Mouse (Mus musculus) CH12.LX (cell line): Measurements from ENCODE around the gene Lrfn1. TPM values are rescaled to one million over a fixed set of nuclear protein-coding genes. Genes with fewer than 3 reads are reported as not detected.

ENCODE experiments used
- DNase-seq: peaks from one replicate; pipeline ENCODE4 v3.0.0-alpha.2; 2013; ENCODE audit errors: extremely low read depth
- H3K27ac ChIP-seq: 2 replicates; pipeline ENCODE4 v1.5.1; 2012; ENCODE audit warnings: low read depth, mild to moderate bottlenecking, control low read depth, moderate library complexity; ENCODE audit not compliant: insufficient read depth
- H3K27me3 ChIP-seq: replicated peaks from 2 replicates; pipeline ENCODE3; 2012; ENCODE audit warnings: inconsistent platforms
- H3K36me3 ChIP-seq, 2 experiments: replicated peaks in 1 of 2; 2 replicates each; pipeline versions ENCODE3 to v1.6.1; 2012; ENCODE audit warnings: inconsistent platforms in 1 of 2, low read length in 1 of 2, mild to moderate bottlenecking in 1 of 2, mixed read lengths in 1 of 2, moderate library complexity in 1 of 2; ENCODE audit not compliant: control insufficient read depth in 1 of 2, insufficient read depth in 1 of 2
- H3K4me1 ChIP-seq, 2 experiments: 2 replicates each; pipeline ENCODE4 v1.6.1; 2012; ENCODE audit warnings: inconsistent platforms in 1 of 2, moderate library complexity in 1 of 2; ENCODE audit not compliant: insufficient read depth in 2 of 2, control insufficient read depth in 1 of 2
- H3K4me2 ChIP-seq: 2 replicates; pipeline ENCODE4 v1.6.1; 2012; ENCODE audit warnings: low read depth, mild to moderate bottlenecking, control low read depth; ENCODE audit not compliant: poor library complexity, insufficient read depth, severe bottlenecking
- H3K4me3 ChIP-seq, 3 experiments: fragments of 150-350 bp in 1 of 3; sonication (generic) in 1 of 3; replicated peaks in 1 of 3; 2 replicates each; pipeline versions ENCODE3 to v1.5.1; 2011 to 2012; ENCODE audit warnings: low read depth in 2 of 3, low read length in 2 of 3, mild to moderate bottlenecking in 2 of 3, moderate library complexity in 2 of 3, control low read depth in 1 of 3, improper control_type of control experiment in 1 of 3, inconsistent platforms in 1 of 3, mixed read lengths in 1 of 3; ENCODE audit not compliant: poor library complexity in 1 of 3
- H3K79me2 ChIP-seq: replicated peaks from 2 replicates; pipeline ENCODE4 v1.6.1; 2012; ENCODE audit warnings: mild to moderate bottlenecking, moderate library complexity; ENCODE audit not compliant: control insufficient read depth, poor library complexity, insufficient read depth, severe bottlenecking; ENCODE audit errors: extremely low read depth
- H3K9ac ChIP-seq: 2 replicates; pipeline ENCODE4 v1.6.1; 2012; ENCODE audit warnings: low read depth, mild to moderate bottlenecking, control low read depth, moderate library complexity; ENCODE audit not compliant: insufficient read depth
- H3K9me3 ChIP-seq: replicated peaks from 2 replicates; pipeline ENCODE3; 2012; ENCODE audit warnings: low read length, inconsistent platforms, mixed read lengths
- BHLHE40 ChIP-seq: IDR thresholded peaks from 2 replicates; pipeline ENCODE4 v1.6.1; 2011; ENCODE audit warnings: mild to moderate bottlenecking, low read depth, low read length, improper control_type of control experiment
- CHD1 ChIP-seq: IDR thresholded peaks from 2 replicates; pipeline ENCODE4 v1.6.1; 2012; ENCODE audit warnings: low read depth, low read length, improper control_type of control experiment, inconsistent platforms
- CTCF ChIP-seq, 2 experiments: IDR thresholded peaks in 1 of 2; conservative IDR thresholded peaks in 1 of 2; 2 replicates each; pipeline ENCODE4 v1.5.1; 2011 to 2012; ENCODE audit warnings: low read depth in 2 of 2, low read length in 2 of 2, improper control_type of control experiment in 1 of 2, inconsistent platforms in 1 of 2, mild to moderate bottlenecking in 1 of 2, moderate library complexity in 1 of 2
- EP300 ChIP-seq: IDR thresholded peaks from 2 replicates; pipeline ENCODE4 v1.6.1; 2011; ENCODE audit warnings: low read length, improper control_type of control experiment
- ETS1 ChIP-seq: conservative IDR thresholded peaks from 2 replicates; pipeline ENCODE4 v1.6.1; 2012; ENCODE audit warnings: low read depth, mild to moderate bottlenecking, inconsistent platforms, low read length, improper control_type of control experiment, moderate library complexity
- GABPA ChIP-seq: IDR thresholded peaks from 2 replicates; pipeline ENCODE4 v1.6.1; 2012; ENCODE audit warnings: low read depth, low read length, improper control_type of control experiment, inconsistent platforms; ENCODE audit not compliant: insufficient replicate concordance
- HCFC1 ChIP-seq: IDR thresholded peaks from 2 replicates; pipeline ENCODE4 v1.6.1; 2012; ENCODE audit warnings: low read depth, mild to moderate bottlenecking, inconsistent platforms, low read length, improper control_type of control experiment
- IRF4 ChIP-seq: IDR thresholded peaks from 2 replicates; pipeline ENCODE4 v1.6.1; 2014; ENCODE audit warnings: low read depth, mild to moderate bottlenecking, inconsistent platforms, low read length, improper control_type of control experiment
- JUND ChIP-seq: conservative IDR thresholded peaks from 2 replicates; pipeline ENCODE4 v1.6.1; 2011; ENCODE audit warnings: low read depth, low read length, improper control_type of control experiment
- KAT2A ChIP-seq: IDR thresholded peaks from 2 replicates; pipeline ENCODE4 v1.6.1; 2012; ENCODE audit warnings: low read length, improper control_type of control experiment, inconsistent platforms; ENCODE audit not compliant: insufficient replicate concordance
- MAFK ChIP-seq: IDR thresholded peaks from 2 replicates; pipeline ENCODE4 v1.6.1; 2011; ENCODE audit warnings: low read length, improper control_type of control experiment; ENCODE audit not compliant: insufficient replicate concordance
- MAZ ChIP-seq: IDR thresholded peaks from 2 replicates; pipeline ENCODE4 v1.6.1; 2012; ENCODE audit warnings: low read depth, mild to moderate bottlenecking, inconsistent platforms, low read length, improper control_type of control experiment, moderate library complexity
- MEF2A ChIP-seq: IDR thresholded peaks from 2 replicates; pipeline ENCODE4 v1.6.1; 2014; ENCODE audit warnings: low read depth, mild to moderate bottlenecking, inconsistent platforms, low read length, improper control_type of control experiment, borderline replicate concordance
- MXI1 ChIP-seq: IDR thresholded peaks from 2 replicates; pipeline ENCODE4 v1.6.1; 2011; ENCODE audit warnings: mild to moderate bottlenecking, low read depth, low read length, improper control_type of control experiment
- MYC ChIP-seq: IDR thresholded peaks from 2 replicates; pipeline ENCODE4 v1.6.1; 2011; ENCODE audit warnings: low read depth, mild to moderate bottlenecking, improper control_type of control experiment, low read length
- NELFE ChIP-seq: IDR thresholded peaks from 2 replicates; pipeline ENCODE4 v1.6.1; 2011; ENCODE audit warnings: low read depth, low read length, improper control_type of control experiment
- NRF1 ChIP-seq: IDR thresholded peaks from 2 replicates; pipeline ENCODE4 v1.6.1; 2014; ENCODE audit warnings: low read depth, mild to moderate bottlenecking, inconsistent platforms, low read length, improper control_type of control experiment, moderate library complexity
- PAX5 ChIP-seq: IDR thresholded peaks from 2 replicates; pipeline ENCODE4 v1.6.1; 2012; ENCODE audit warnings: low read length, inconsistent platforms, mixed read lengths
- POLR2A ChIP-seq: IDR thresholded peaks from 2 replicates; pipeline ENCODE4 v1.6.1; 2011; ENCODE audit warnings: low read depth, mild to moderate bottlenecking, improper control_type of control experiment, low read length
- POLR2AphosphoS2 ChIP-seq: IDR thresholded peaks from 2 replicates; pipeline ENCODE4 v1.6.1; 2011; ENCODE audit warnings: low read depth, low read length, improper control_type of control experiment
- RAD21 ChIP-seq: IDR thresholded peaks from 2 replicates; pipeline ENCODE4 v1.6.1; 2011; ENCODE audit warnings: low read depth, mild to moderate bottlenecking, low read length, improper control_type of control experiment, moderate library complexity
- RCOR1 ChIP-seq: conservative IDR thresholded peaks from 2 replicates; pipeline ENCODE4 v1.6.1; 2012; ENCODE audit warnings: low read depth, mild to moderate bottlenecking, inconsistent platforms, low read length, improper control_type of control experiment
- SIN3A ChIP-seq: IDR thresholded peaks from 2 replicates; pipeline ENCODE4 v1.6.1; 2012; ENCODE audit warnings: low read length, improper control_type of control experiment, inconsistent platforms
- TBP ChIP-seq: conservative IDR thresholded peaks from 2 replicates; pipeline ENCODE4 v1.6.1; 2011; ENCODE audit warnings: low read depth, low read length, improper control_type of control experiment
- TCF12 ChIP-seq: IDR thresholded peaks from 2 replicates; pipeline ENCODE4 v1.6.1; 2014; ENCODE audit warnings: low read depth, mild to moderate bottlenecking, inconsistent platforms, low read length, improper control_type of control experiment
- UBTF ChIP-seq: IDR thresholded peaks from 2 replicates; pipeline ENCODE4 v1.6.1; 2012; ENCODE audit warnings: low read depth, mild to moderate bottlenecking, inconsistent platforms, low read length, improper control_type of control experiment, moderate library complexity
- USF1 ChIP-seq: IDR thresholded peaks from 2 replicates; pipeline ENCODE4 v1.6.1; 2014; ENCODE audit warnings: low read depth, mild to moderate bottlenecking, inconsistent platforms, low read length, improper control_type of control experiment
- USF2 ChIP-seq: conservative IDR thresholded peaks from 2 replicates; pipeline ENCODE4 v1.6.1; 2011; ENCODE audit warnings: low read depth, low read length, improper control_type of control experiment
- ZC3H11A ChIP-seq: IDR thresholded peaks from 2 replicates; pipeline ENCODE4 v1.6.1; 2012; ENCODE audit warnings: low read depth, mild to moderate bottlenecking, inconsistent platforms, low read length, improper control_type of control experiment
- ZKSCAN1 ChIP-seq: IDR thresholded peaks from 2 replicates; pipeline ENCODE4 v1.6.1; 2012; ENCODE audit warnings: low read depth, inconsistent platforms, low read length, improper control_type of control experiment, borderline replicate concordance
- ZMIZ1 ChIP-seq: IDR thresholded peaks from 2 replicates; pipeline ENCODE4 v1.6.1; 2012; ENCODE audit warnings: low read depth, mild to moderate bottlenecking, inconsistent platforms, low read length, improper control_type of control experiment
- ZNF384 ChIP-seq: IDR thresholded peaks from 2 replicates; pipeline ENCODE4 v1.6.1; 2012; ENCODE audit warnings: low read depth, low read length, improper control_type of control experiment, inconsistent platforms
- dilution Hi-C: fragments of 300-500 bp; cut with MboI; formaldehyde crosslinking; loops from 2 replicates; pipeline ENCODE4 v1.14.3; 2020; ENCODE audit warnings: low sequenced_read_pairs; ENCODE audit not compliant: extremely low pct_unique_long_range_greater_than_20kb, extremely low pct_ligation_motif_present
- in situ Hi-C: fragments of 300-500 bp; cut with MboI; formaldehyde crosslinking; loops from 3 replicates; pipeline ENCODE4 v1.14.3; 2019; ENCODE audit warnings: low sequenced_read_pairs, low pct_ligation_motif_present, low pct_unique_long_range_greater_than_20kb, mixed read lengths
- polyA plus RNA-seq: library from polyadenylated mRNA; unstranded; fragments of >175 nt; gene quantifications from 2 replicates; pipeline ENCODE4 v1.2.1, GENCODE M21; 2012; ENCODE audit warnings: low read depth; ENCODE audit not compliant: insufficient read length
- total RNA-seq, 2 experiments: library from RNA; depleted of rRNA; stranded (reverse); fragments of 300-350 nt in 1 of 2; fragments of >200 nt in 1 of 2; gene quantifications; 2 replicates each; pipeline ENCODE4 v1.2.3; 2012 to 2014

Gene Lrfn1
- total and polyA plus RNA-seq, 3 experiments, result 0.67 to 2.7 (median 0.99) TPM

GRCm38 (mm10) chr7:28419416-28419815 lies 32.4 kb upstream of the Lrfn1 start:
- peaks cover 13 to 19% of the 10 kb centered on the region in 2 experiments for H3K4me1 ChIP-seq
- peaks cover 4% of the 10 kb centered on the region for H3K9me3 ChIP-seq
- H3K9ac ChIP-seq, result no peak overlapping the region
- H3K4me2 ChIP-seq, result no peak overlapping the region
- no peak for DNase-seq
- no peak overlapping the region for H3K4me3 ChIP-seq
- no peaks in the 10 kb centered on the region for H3K27me3 ChIP-seq
- in situ Hi-C loops, result no loop called here
- dilution Hi-C loops, result no loop called here
- peaks cover 53 to 97% of the 10 kb centered on the region in 2 experiments for H3K36me3 ChIP-seq
- H3K27ac ChIP-seq, result no peak overlapping the region
- peaks cover 2% of the 10 kb centered on the region; the same call in 1 of the 2 replicates for H3K79me2 ChIP-seq
- TF ChIP-seq UBTF, result no peak
- TF ChIP-seq CHD1, result no peak
- TF ChIP-seq TBP, result no peak
- no peak for TF ChIP-seq RCOR1
- TF ChIP-seq ZKSCAN1, result no peak
- TF ChIP-seq ETS1, result no peak
- TF ChIP-seq BHLHE40, result no peak
- TF ChIP-seq IRF4, result no peak

- Histone ChIP-seq H3K27ac (peak overlapping the region; percentile 66), H3K4me1 (peaks cover 13 to 35% of the 10 kb centered on the region in 2 experiments), H3K4me2 (no peak overlapping the region), H3K36me3 (peaks cover 45 to 76% of the 10 kb centered on the region in 2 experiments), H3K27me3 (no peaks in the 10 kb centered on the region), H3K9me3 (peaks cover 1% of the 10 kb centered on the region), H3K4me3 (peak overlapping the region in 1 of 3 experiments; percentile 42), H3K9ac (no peak overlapping the region), H3K79me2 (peaks cover 16% of the 10 kb centered on the region)
- dilution Hi-C loops, result no loop called here
- in situ Hi-C loops, result no loop called here
- DNase-seq, result peak; percentile 28
- TF ChIP-seq MAFK, result peak; percentile 43; the same call in 1 of the 2 replicates
- TF ChIP-seq EP300, result peak; percentile 77
- TF ChIP-seq KAT2A, result no peak
- TF ChIP-seq BHLHE40, result peak; percentile 18; the same call in 1 of the 2 replicates
- TF ChIP-seq ZNF384, result no peak
- TF ChIP-seq USF1, result no peak
- TF ChIP-seq PAX5, result no peak
- TF ChIP-seq POLR2A, result no peak
- TF ChIP-seq CTCF (conservative IDR thresholded peaks at IDR 0.05 in 1 of 2, IDR thresholded peaks at IDR 0.05 in 1 of 2; ENCODE audit: low read depth in 2 of 2, low read length in 2 of 2), result no peak; a peak in 1 of 4 replicates
- no peak for TF ChIP-seq ZC3H11A
- no peak for TF ChIP-seq POLR2AphosphoS2
- peak; percentile 12 for TF ChIP-seq RAD21
- TF ChIP-seq TBP, result no peak
- no peak for TF ChIP-seq USF2
- peak; percentile 48; the same call in 1 of the 2 replicates for TF ChIP-seq MEF2A
- 0 out of 2 replicates have a peak, but pooled peaks have one; percentile 32 for TF ChIP-seq MXI1
- TF ChIP-seq JUND, result peak; percentile 84
- 0 out of 2 replicates have a peak, but pooled peaks have one; percentile 72 for TF ChIP-seq SIN3A
- no peak for TF ChIP-seq MYC
- no peak for TF ChIP-seq RCOR1
- no peak for TF ChIP-seq NELFE
- TF ChIP-seq HCFC1, result no peak; the same call in 1 of the 2 replicates
- TF ChIP-seq ZMIZ1, result no peak
- TF ChIP-seq MAZ, result peak; percentile 44; the same call in 1 of the 2 replicates
- no peak for TF ChIP-seq NRF1
- peak; percentile 20; the same call in 1 of the 2 replicates for TF ChIP-seq TCF12
- TF ChIP-seq UBTF, result no peak
- no peak for TF ChIP-seq GABPA
- TF ChIP-seq ETS1, result peak; percentile 68
- no peak for TF ChIP-seq CHD1
Observed at GRCm38 (mm10) chr7:28423018-28423417, 28.8 kb upstream of the Lrfn1 start.
